Mouse (Mus musculus) forebrain, embryonic 10.5 days (tissue): Measurements from ENCODE around the gene Bud31. TPM values are rescaled to one million over a fixed set of nuclear protein-coding genes. Genes with fewer than 3 reads are reported as not detected.
"Not testable (repeated sequence)": the region's sequence is repeated elsewhere in the genome, so short reads cannot be mapped to it uniquely, and the experiment has no call there.

ENCODE experiments used
- DNase-seq: peaks from one replicate; pipeline ENCODE4 v3.0.0-alpha.2; 2017; ENCODE audit warnings: low spot score; ENCODE audit errors: extremely low spot score
- H3K27ac ChIP-seq: fragments of 300-500 bp; sonication (generic); 2 replicates; pipeline ENCODE4 v1.5.1; 2016; ENCODE audit warnings: mild to moderate bottlenecking
- H3K27me3 ChIP-seq: fragments of 300-500 bp; sonication (generic); 2 replicates; pipeline ENCODE4 v1.6.1; 2016; ENCODE audit warnings: mild to moderate bottlenecking; ENCODE audit not compliant: poor library complexity, severe bottlenecking
- H3K36me3 ChIP-seq: fragments of 300-500 bp; sonication (generic); replicated peaks from 2 replicates; pipeline ENCODE4 v1.6.1; 2016; ENCODE audit warnings: mild to moderate bottlenecking, moderate library complexity
- H3K4me1 ChIP-seq: fragments of 300-500 bp; sonication (generic); 2 replicates; pipeline ENCODE4 v1.6.1; 2016
- H3K4me3 ChIP-seq: fragments of 300-500 bp; sonication (generic); 2 replicates; pipeline ENCODE4 v1.5.1; 2016; ENCODE audit warnings: mild to moderate bottlenecking, moderate library complexity
- H3K9me3 ChIP-seq: fragments of 300-500 bp; sonication (generic); 2 replicates; pipeline ENCODE4 v1.6.1; 2016; ENCODE audit warnings: mild to moderate bottlenecking, moderate library complexity
- WGBS: fragments of 180-500 bp; shearing (Covaris S2); methylation state at CpG from one replicate; pipeline ENCODE4 v1.1.7; 2016; 5-methylcytosine and 5-hydroxymethylcytosine counted together
- polyA plus RNA-seq: library from polyadenylated mRNA; unstranded; fragments of >200 nt; fragmentation: Nextera tagmentation; extraction: Ambion mirVana; gene quantifications from 2 replicates; pipeline ENCODE4 v1.2.1, GENCODE M21; 2016

Bud31 gene
- polyA plus RNA-seq, 1 experiment from 2014 or later: 253 TPM

DNA sequence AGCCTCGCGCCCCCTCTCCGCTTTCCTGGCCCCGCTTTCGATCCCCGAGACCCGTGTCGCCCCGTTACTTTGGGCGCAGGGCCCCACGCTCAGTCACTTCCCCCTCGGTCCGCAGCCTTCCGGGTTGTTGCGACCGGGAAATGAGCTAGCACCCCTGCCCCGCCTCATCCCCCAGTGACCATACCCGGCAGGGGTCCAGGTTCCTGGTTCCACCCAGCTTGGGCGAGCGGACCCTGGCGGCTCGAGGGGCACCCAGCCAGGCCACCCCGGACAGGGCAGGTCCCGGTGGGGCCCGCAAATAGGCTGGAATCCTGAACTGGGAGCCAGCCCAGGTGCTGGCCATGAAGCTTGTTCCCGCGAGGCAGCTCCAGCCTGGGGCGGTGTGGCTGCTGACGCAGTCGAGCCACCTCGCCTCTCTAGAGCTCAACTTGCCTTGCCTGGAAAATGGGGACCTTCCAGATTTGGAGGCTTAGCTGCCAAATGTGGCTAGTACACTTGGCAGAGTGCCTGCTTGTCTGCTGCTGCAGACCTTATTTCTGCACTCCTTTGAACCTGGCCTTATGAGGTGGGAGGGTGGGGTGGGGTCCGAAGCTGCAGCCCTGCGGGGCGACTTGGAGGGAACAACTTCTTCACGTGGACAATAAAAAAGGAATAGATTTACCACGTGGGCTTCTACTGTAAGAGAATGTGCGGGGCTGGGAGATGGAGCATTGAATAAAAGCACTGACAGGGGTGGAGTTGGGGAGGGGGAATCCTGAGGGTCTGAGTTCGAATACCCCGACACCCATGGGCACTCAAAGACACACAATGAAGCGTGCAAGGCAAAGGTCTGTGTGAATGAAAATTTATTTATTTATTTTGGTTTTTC is 25.3 kb upstream of the Bud31 start:
- Histone ChIP-seq H3K27ac (peak overlapping the region; percentile 78), H3K27me3 (peaks cover 38% of the 10 kb centered on the region), H3K4me1 (peaks cover 15% of the 10 kb centered on the region), H3K36me3 (peaks cover 17% of the 10 kb centered on the region), H3K4me3 (peak overlapping the region; percentile 62), H3K9me3 (no peaks in the 10 kb centered on the region)
- no peak for DNase-seq
- 20% methylated on average over 40 of the region's 40 CpGs for whole genome bisulfite sequencing

DNA sequence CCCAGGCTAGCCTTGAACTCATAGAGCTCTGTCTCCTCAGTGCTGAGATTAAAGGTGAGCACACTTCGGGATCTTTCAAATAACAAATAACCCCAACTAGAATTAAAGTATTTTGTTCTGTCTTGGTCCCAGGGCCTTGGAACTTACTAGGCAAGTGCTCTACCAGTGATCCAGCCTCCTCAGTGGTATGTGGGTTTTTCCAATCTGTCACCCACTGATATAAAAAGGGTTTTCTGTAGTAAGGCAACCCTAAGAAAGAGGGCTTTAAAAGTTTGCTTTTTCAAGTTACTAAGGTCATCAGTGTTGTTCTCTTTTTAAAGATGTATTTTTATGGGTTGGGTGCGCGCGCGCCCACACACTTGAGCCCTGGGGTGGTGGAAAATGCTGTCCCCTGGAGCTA is 24.4 kb upstream of the Bud31 start:
- DNase-seq: no peak
- 97% methylated on average over 5 of the region's 5 CpGs for WGBS

DNA sequence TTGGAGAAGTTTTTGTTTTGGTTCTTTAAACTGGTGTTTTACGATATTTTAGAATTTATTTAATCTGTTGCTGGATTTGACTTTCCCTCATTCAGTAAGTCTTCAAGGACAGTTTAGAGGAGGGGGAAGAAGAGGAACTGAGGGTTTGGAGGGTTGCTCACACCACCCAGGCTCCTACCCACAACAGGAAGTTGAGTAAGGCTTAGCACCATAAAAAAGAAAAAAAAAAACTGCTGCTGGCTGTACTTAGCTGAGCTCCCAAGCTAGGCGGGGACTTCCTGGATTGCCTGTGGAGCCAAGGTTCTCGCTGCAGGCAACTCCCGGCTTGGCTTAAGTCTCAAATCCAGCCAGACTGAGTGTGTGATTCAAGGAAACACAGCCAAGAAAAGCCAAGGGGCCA is 23.8 kb upstream of the Bud31 start:
- H3K4me1 ChIP-seq: peaks cover 18% of the 10 kb centered on the region
- no peak overlapping the region for H3K4me3 ChIP-seq
- WGBS: 60% methylated on average over 4 of the region's 4 CpGs
- no peaks in the 10 kb centered on the region for H3K9me3 ChIP-seq
- H3K27ac ChIP-seq: no peak overlapping the region
- H3K27me3 ChIP-seq: peaks cover 38% of the 10 kb centered on the region
- no peak for DNase-seq
- H3K36me3 ChIP-seq: peaks cover 3% of the 10 kb centered on the region; the same call in 1 of the 2 replicates

More for the DNA sequence above, 24.4 kb upstream of the Bud31 start:
- no peak overlapping the region for H3K4me3 ChIP-seq
- peaks cover 8% of the 10 kb centered on the region for H3K36me3 ChIP-seq
- H3K27ac ChIP-seq: no peak overlapping the region
- H3K9me3 ChIP-seq: no peaks in the 10 kb centered on the region
- peaks cover 38% of the 10 kb centered on the region for H3K27me3 ChIP-seq
- peaks cover 15% of the 10 kb centered on the region for H3K4me1 ChIP-seq

DNA sequence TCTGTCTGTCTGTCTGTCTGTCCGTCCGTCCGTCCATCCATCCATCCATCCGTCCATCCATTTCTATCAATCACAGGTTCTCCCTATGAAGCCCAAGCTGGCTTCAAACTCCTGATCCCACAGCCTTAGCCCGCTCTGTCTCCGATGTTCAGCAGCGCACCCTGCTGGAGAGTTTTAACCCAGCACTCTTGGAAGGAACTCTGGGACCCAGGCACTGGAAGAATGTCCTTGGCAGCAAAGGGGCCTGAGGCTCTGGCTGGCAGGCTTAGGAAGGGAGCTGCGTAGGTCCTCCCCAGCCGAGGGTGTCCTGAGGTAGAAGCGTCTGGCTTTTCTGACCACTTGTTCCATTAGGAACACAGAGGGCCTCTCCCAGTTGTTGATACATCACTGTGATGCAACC is 23.2 kb upstream of the Bud31 start:
- 45% methylated on average over 10 of the region's 10 CpGs for WGBS
- Histone ChIP-seq H3K4me3 (no peak overlapping the region), H3K27me3 (peaks cover 38% of the 10 kb centered on the region), H3K9me3 (no peaks in the 10 kb centered on the region), H3K4me1 (peaks cover 18% of the 10 kb centered on the region), H3K27ac (no peak overlapping the region), H3K36me3 (peaks cover 5% of the 10 kb centered on the region; the same call in 1 of the 2 replicates)
- peak; percentile 50 for DNase-seq

DNA sequence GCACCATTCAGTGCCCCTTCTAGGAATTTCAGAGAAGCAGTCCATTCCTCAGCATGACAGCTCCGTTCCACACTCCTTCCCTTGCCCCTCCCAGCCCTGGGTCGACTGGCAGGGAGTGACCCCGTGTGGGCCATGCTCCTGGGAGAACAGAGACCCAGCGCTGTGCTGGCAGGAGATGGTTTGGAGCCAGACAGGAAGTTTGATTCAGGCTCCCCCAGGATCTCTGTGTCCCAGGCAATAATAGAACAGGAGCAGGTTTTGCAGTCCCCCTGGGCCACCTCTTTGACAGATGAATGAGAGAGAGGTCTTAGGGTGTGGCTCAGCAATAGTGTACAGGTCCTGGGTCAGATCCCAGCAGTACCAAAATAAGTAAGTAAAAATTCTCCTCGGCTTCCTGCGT is 22.2 kb upstream of the Bud31 start:
- no peaks in the 10 kb centered on the region for H3K9me3 ChIP-seq
- 75% methylated on average over 6 of the region's 6 CpGs for WGBS
- H3K4me1 ChIP-seq: peaks cover 18% of the 10 kb centered on the region
- H3K27me3 ChIP-seq: peaks cover 31% of the 10 kb centered on the region
- no peak overlapping the region for H3K4me3 ChIP-seq
- H3K36me3 ChIP-seq: peaks cover 11% of the 10 kb centered on the region
- no peak for DNase-seq
- H3K27ac ChIP-seq: no peak overlapping the region

DNA sequence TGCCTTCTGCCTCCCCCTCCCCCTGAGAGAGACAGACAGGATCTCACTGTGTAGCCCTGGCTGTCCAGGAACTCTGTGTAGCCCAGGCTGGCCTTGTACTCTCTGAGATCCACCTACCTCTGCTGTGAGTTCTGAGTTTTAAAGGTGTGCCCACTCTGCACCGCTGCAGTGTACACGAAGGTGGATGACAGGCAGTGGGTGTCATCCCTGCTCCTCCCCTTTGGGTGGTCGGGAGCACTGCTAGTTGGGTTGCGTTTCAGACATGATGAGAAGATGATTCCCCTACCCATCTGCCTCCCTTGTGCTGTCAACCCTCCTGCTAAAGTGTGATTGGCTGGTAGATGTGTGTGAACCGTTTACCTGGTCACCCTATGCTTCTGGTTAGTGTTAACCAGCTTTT is 21.7 kb upstream of the Bud31 start:
- H3K36me3 ChIP-seq: peaks cover 16% of the 10 kb centered on the region
- WGBS: 91% methylated on average over 5 of the region's 5 CpGs

DNA sequence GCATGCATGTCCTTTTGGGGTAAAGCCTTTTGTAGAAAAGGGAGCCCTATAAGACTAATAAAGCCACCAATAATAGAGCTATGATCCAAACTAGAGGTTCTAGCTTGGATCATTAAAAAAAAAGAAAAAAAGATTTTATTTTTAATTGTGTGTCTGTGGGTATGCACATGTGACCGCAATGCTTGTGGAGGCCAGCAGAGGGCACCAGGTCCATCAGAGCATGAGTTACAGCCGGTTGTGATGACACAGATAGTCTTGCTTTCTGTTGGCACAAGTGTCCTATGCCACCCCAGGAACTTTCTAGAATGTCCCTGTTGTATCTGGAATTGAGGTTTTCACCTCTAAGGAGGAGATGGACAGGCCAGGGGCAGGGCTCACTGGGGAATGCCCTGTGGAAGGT is 20.8 kb upstream of the Bud31 start:
- 84% methylated on average over 2 of the region's 2 CpGs for WGBS
- Histone ChIP-seq H3K4me3 (no peak overlapping the region), H3K9me3 (no peaks in the 10 kb centered on the region), H3K4me1 (peaks cover 10% of the 10 kb centered on the region), H3K27me3 (peaks cover 17% of the 10 kb centered on the region), H3K36me3 (peaks cover 25% of the 10 kb centered on the region), H3K27ac (no peak overlapping the region)
- DNase-seq: no peak

More for the DNA sequence above, 21.7 kb upstream of the Bud31 start:
- peaks cover 26% of the 10 kb centered on the region for H3K27me3 ChIP-seq
- H3K4me3 ChIP-seq: no peak overlapping the region
- H3K9me3 ChIP-seq: no peaks in the 10 kb centered on the region
- no peak overlapping the region for H3K27ac ChIP-seq
- DNase-seq: no peak
- peaks cover 18% of the 10 kb centered on the region for H3K4me1 ChIP-seq

DNA sequence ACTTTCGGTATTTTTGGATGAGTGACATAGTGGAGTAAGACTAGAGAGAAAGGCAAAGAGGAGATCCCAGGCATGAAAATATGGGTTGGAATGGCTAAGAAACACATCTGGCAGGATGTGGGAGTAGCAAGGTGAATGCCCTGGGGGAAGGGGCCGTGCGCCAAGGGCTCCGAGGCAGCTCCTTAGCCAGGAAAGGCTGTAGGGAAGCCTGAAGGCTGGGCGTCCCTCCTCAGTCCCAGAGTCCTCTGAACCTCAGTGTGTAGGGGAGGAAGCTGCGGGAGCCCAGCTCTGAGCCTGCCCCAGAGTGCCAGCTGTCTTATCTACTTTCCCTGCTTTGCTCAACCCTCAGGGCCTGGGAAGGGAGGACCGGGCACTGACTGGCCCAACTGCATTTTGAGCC is 19.2 kb upstream of the Bud31 start:
- H3K4me1 ChIP-seq: 0 out of 2 replicates have a peak, but pooled peaks cover 4% of the 10 kb centered on the region
- no peak for DNase-seq
- peaks cover 2% of the 10 kb centered on the region; the same call in 1 of the 2 replicates for H3K27me3 ChIP-seq
- no peak overlapping the region for H3K4me3 ChIP-seq
- no peaks in the 10 kb centered on the region for H3K9me3 ChIP-seq
- H3K27ac ChIP-seq: no peak overlapping the region
- H3K36me3 ChIP-seq: peaks cover 40% of the 10 kb centered on the region
- WGBS: 76% methylated on average over 7 of the region's 7 CpGs

DNA sequence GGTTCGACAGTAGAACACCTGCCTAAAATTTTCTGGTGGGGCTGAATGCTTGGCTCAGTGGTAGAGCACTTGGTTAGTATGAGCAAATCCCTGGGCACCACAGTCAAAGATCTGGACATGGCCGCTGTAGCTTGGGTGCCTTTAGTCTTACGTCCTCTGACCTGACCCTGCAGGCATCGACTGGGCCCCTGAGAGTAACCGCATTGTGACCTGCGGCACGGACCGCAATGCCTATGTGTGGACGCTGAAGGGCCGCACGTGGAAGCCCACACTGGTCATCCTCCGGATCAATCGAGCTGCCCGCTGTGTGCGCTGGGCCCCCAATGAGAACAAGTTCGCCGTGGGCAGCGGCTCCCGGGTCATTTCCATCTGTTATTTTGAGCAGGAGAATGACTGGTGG is 16.8 kb upstream of the Bud31 start:
- WGBS: 95% methylated on average over 19 of the region's 19 CpGs
- H3K9me3 ChIP-seq: no peaks in the 10 kb centered on the region
- H3K36me3 ChIP-seq: peaks cover 65% of the 10 kb centered on the region
- no peaks in the 10 kb centered on the region for H3K27me3 ChIP-seq
- H3K27ac ChIP-seq: no peak overlapping the region
- H3K4me3 ChIP-seq: no peak overlapping the region
- 0 out of 2 replicates have a peak, but pooled peaks cover 4% of the 10 kb centered on the region for H3K4me1 ChIP-seq
- DNase-seq: no peak

DNA sequence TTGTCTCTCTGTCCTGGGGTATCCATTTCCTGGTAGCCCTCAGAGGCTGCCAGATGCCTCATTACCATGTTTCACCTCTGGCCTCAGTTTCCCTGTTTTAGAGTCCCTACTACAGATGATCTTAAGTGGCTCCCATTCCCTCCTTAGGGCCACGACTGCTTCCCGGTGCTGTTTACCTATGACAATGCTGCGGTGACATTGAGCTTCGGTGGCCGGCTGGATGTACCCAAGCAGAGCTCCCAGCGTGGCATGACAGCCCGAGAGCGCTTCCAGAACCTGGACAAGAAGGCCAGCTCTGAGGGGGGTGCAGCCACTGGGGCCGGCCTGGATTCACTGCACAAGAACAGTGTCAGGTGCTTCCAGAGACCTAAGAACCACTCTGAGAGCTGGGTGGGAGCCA is 13.6 kb upstream of the Bud31 start:
- no peaks in the 10 kb centered on the region for H3K9me3 ChIP-seq
- no peaks in the 10 kb centered on the region for H3K27me3 ChIP-seq
- no peak for DNase-seq
- no peak overlapping the region for H3K27ac ChIP-seq
- H3K4me3 ChIP-seq: no peak overlapping the region
- WGBS: 97% methylated on average over 9 of the region's 9 CpGs
- no peaks in the 10 kb centered on the region for H3K4me1 ChIP-seq
- peaks cover 94% of the 10 kb centered on the region for H3K36me3 ChIP-seq

DNA sequence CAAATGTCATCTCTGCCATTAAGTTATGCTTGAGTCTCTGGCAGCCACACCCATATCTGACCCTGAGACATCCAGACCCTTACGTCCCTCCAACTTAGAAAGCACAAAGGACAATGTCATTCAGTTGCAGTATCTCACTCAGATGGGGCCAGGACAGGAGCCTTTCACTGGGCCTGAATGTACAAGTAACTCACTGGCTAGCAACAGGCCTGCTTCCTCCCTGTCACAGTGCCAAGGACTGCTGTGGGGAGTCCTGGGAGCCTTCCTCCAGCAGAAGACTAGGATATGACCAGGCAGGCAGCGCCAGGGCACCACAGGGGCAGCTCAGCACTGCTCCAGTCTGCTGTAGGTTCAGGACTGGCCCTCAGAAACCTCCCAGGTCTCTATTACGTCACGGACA is 11.0 kb upstream of the Bud31 start:
- Histone ChIP-seq H3K36me3 (peaks cover 100% of the 10 kb centered on the region), H3K9me3 (no peaks in the 10 kb centered on the region), H3K27ac (no peak overlapping the region), H3K27me3 (no peaks in the 10 kb centered on the region), H3K4me1 (no peaks in the 10 kb centered on the region), H3K4me3 (no peak overlapping the region)
- DNase-seq: no peak
- WGBS: 96% methylated on average over 4 of the region's 4 CpGs

DNA sequence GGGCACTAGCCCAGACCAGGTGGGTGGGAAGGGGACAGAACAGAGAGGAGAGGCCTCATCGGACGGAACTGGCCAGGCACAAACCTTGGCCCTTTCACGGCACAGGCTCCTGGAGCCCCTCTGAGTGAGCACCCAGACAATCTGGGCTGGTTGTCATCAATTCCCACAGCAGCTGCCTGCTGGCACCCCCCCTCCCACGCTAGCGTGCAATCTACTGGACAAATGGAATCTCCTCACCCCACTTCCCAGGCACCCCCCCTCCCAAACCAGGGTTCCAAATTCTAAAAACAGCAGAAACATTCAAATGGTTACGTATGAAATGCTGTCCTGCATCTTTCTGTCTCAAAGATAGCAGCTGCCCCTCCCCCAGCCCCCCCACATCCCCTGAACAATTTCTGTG is 10.4 kb upstream of the Bud31 start:
- not testable (repeated sequence) for H3K4me3 ChIP-seq, H3K27ac ChIP-seq, H3K4me1 ChIP-seq, DNase-seq, H3K27me3 ChIP-seq, H3K9me3 ChIP-seq
- peaks cover 100% of the 10 kb centered on the region for H3K36me3 ChIP-seq
- WGBS: 87% methylated on average over 6 of the region's 6 CpGs

DNA sequence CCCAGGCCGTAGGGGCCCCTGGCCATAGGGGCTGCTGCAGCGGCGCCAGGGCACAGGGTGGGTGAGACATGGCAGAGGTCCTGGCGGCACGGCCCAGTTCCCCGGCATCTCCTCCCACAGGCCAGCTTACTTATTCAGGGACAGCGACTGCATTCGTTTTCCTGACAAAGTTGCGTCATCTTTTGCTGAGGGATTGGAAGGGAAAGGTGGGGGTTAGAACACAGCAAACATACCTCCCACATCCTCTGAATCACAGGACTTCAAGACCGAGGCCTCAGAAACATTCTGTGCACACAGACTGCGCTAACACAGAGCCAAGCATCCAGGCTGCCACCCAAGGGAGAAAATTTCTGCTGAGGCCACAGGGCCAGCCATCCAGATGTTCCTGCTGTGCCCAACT is 10.0 kb upstream of the Bud31 start:
- WGBS: 93% methylated on average over 11 of the region's 11 CpGs
- H3K27me3 ChIP-seq: no peaks in the 10 kb centered on the region
- peaks cover 100% of the 10 kb centered on the region for H3K36me3 ChIP-seq
- no peak for DNase-seq
- no peak overlapping the region for H3K27ac ChIP-seq
- H3K4me3 ChIP-seq: no peak overlapping the region
- H3K9me3 ChIP-seq: no peaks in the 10 kb centered on the region
- no peaks in the 10 kb centered on the region for H3K4me1 ChIP-seq
